Mouse (Mus musculus) activated CD4-positive, CD25-positive, alpha-beta regulatory T cell (primary cell): Measurements from ENCODE around the gene Fam110a. TPM values are rescaled to one million over a fixed set of nuclear protein-coding genes. Genes with fewer than 3 reads are reported as not detected.

Experiments used
- polyA plus RNA-seq, 2 experiments: library from polyadenylated mRNA; unstranded; fragments of 100-300 nt; shearing (Covaris generic); gene quantifications; one replicate each; pipeline ENCODE4 v1.2.1; 2017

The Fam110a gene
- polyA plus RNA-seq, result 10 to 100 TPM; 13.9 to 35.6 TPM

DNA sequence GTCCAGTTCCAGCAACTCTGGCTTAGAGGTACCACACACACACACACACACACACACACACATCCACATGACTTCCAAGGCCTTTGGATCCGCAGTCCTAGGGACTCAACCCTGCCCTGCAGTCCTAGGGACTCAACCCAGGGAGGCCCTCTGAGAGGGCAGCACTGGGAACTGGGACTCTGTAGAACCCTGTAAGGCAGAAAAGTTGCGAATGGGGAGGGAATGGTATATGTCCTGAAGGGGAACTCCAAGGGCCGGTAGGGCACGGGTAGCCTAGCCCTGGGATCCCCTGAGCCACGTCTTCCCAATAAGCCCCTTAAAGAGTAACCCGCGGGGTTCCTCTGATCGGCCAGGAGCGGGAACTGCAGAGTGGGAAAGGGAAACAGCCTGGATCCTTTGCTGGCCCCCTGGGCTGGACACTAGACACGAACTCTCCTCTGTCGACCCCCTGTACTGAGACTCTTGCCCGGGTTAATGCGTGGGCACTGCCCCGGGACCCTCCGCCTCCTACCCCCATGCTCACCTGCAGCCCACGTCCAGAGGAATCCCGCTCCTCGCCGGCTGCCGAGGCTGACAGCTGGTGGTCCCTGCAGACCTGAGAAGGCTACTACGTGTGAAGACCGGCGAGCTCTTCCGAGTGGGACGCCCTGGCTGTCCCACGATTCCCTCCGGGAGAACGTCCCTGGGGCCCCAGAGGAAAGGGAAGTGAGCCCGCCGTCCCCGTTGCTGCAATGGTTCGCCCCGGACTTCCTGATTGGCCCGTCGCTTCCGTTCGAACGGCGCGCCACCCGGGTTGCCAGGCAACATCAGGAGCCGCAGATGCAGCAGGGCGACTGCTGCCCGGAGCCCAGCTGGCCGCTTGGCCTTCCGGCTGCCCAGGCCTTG is at the start of gene Fam110a:
Gene Fam110a (minus strand): TSS at position 750 of the 885 bp plus-strand sequence.

GRCm38 (mm10) chr2:151996229-151997189 is 16.5 kb upstream of the Fam110a start, which contains the start of gene Slc52a3:
Slc52a3 (plus strand) TSS chr2:151996511.

Other genes with a start within 250 kb of the Fam110a start
- gene Psmf1, start 236.0 kb downstream of the Fam110a start, polyA plus RNA-seq, result 10 to 100 TPM; 64.7 to 67.1 TPM
- not detected for gene Rspo4, start 137.3 kb downstream of the Fam110a start, polyA plus RNA-seq
- under 1 TPM; 0.07 to 0.11 TPM for gene Angpt4, start 69.0 kb downstream of the Fam110a start, polyA plus RNA-seq
- 10 to 100 TPM in 1 of 2 experiments, 1 to 10 TPM in 1; 7.6 to 12.5 TPM for gene Slc52a3, start 16.3 kb upstream of the Fam110a start, polyA plus RNA-seq
- not detected for gene Scrt2, start 101.3 kb upstream of the Fam110a start, polyA plus RNA-seq
- gene Srxn1, start 125.3 kb upstream of the Fam110a start, polyA plus RNA-seq, result 1 to 10 TPM; 1.0 to 4.3 TPM
- under 1 TPM in 1 of 2 experiments, not detected in 1; 0.17 TPM for gene Tcf15, start 163.3 kb upstream of the Fam110a start, polyA plus RNA-seq
- 10 to 100 TPM; 41.7 to 54.9 TPM for gene Csnk2a1, start 246.6 kb upstream of the Fam110a start, polyA plus RNA-seq